Mouse (Mus musculus): ENCODE measurements around the gene Tbc1d16.
"Not testable (repeated sequence)": the region's sequence is repeated elsewhere in the genome, so short reads cannot be mapped to it uniquely, and the experiment has no call there.

The Tbc1d16 gene

GRCm38 (mm10) chr11:119228091-119228781, at the start of gene Tbc1d16, which contains the start of gene Ccdc40:
Gene Tbc1d16, minus strand, starts transcription at chr11:119228499.
Gene Ccdc40, plus strand, starts transcription at chr11:119228572.
- peak; percentile 58 for DNase-seq (ENCODE audit: low spot score)

GRCm38 (mm10) chr11:119273186-119273930, 45.1 kb upstream of the Tbc1d16 start:
- DNase-seq (ENCODE audit: low spot score) = no peak

- not testable (repeated sequence) for DNase-seq (ENCODE audit: low spot score)
Observed at GRCm38 (mm10) chr11:119272492-119272891, 44.2 kb upstream of the Tbc1d16 start.

GRCm38 (mm10) chr11:119268557-119269195, 40.4 kb upstream of the Tbc1d16 start:
- DNase-seq (ENCODE audit: low spot score) = peak; percentile 39

- peak; percentile 96 for DNase-seq (ENCODE audit: low spot score)
Observed at GRCm38 (mm10) chr11:119267768-119268556, 39.7 kb upstream of the Tbc1d16 start, which contains the start of gene Gaa. Gene Gaa, plus strand, starts transcription at chr11:119267887.

- DNase-seq (ENCODE audit: low spot score) = peak; percentile 10
Observed at GRCm38 (mm10) chr11:119267241-119267674, 39.0 kb upstream of the Tbc1d16 start.

GRCm38 (mm10) chr11:119265811-119266210, 37.5 kb upstream of the Tbc1d16 start:
- no peak for DNase-seq (ENCODE audit: low spot score)

- no peak for DNase-seq (ENCODE audit: low spot score)
Observed at GRCm38 (mm10) chr11:119264413-119264812, 36.1 kb upstream of the Tbc1d16 start.

GRCm38 (mm10) chr11:119259977-119260376, 31.7 kb upstream of the Tbc1d16 start:
- no peak for DNase-seq (ENCODE audit: low spot score)

- peak; percentile 70 for DNase-seq (ENCODE audit: low spot score)
Observed at GRCm38 (mm10) chr11:119258572-119259322, 30.4 kb upstream of the Tbc1d16 start.

GRCm38 (mm10) chr11:119258216-119258571, 29.9 kb upstream of the Tbc1d16 start:
- no peak for DNase-seq (ENCODE audit: low spot score)

GRCm38 (mm10) chr11:119256557-119256956, 28.3 kb upstream of the Tbc1d16 start:
- DNase-seq (ENCODE audit: low spot score) = not testable (repeated sequence)

- no peak for DNase-seq (ENCODE audit: low spot score)
Observed at GRCm38 (mm10) chr11:119252854-119253541, 24.7 kb upstream of the Tbc1d16 start.

GRCm38 (mm10) chr11:119250998-119251397, 22.7 kb upstream of the Tbc1d16 start:
- no peak for DNase-seq (ENCODE audit: low spot score)

GRCm38 (mm10) chr11:119249011-119249410, 20.7 kb upstream of the Tbc1d16 start:
- DNase-seq (ENCODE audit: low spot score) = peak; percentile 85

GRCm38 (mm10) chr11:119245543-119245942, 17.2 kb upstream of the Tbc1d16 start:
- DNase-seq (ENCODE audit: low spot score) = not testable (repeated sequence)

GRCm38 (mm10) chr11:119239480-119239879, 11.2 kb upstream of the Tbc1d16 start:
- DNase-seq (ENCODE audit: low spot score) = no peak

GRCm38 (mm10) chr11:119238305-119238721, 10.0 kb upstream of the Tbc1d16 start:
- DNase-seq (ENCODE audit: low spot score) = peak; percentile 65

- peak; percentile 46 for DNase-seq (ENCODE audit: low spot score)
Observed at GRCm38 (mm10) chr11:119237568-119238304, 9.4 kb upstream of the Tbc1d16 start.

- DNase-seq (ENCODE audit: low spot score) = no peak
Observed at GRCm38 (mm10) chr11:119237007-119237406, 8.7 kb upstream of the Tbc1d16 start.
